9 mouse cellular contexts compared by ENCODE assay signal in the genomic region with DNA sequence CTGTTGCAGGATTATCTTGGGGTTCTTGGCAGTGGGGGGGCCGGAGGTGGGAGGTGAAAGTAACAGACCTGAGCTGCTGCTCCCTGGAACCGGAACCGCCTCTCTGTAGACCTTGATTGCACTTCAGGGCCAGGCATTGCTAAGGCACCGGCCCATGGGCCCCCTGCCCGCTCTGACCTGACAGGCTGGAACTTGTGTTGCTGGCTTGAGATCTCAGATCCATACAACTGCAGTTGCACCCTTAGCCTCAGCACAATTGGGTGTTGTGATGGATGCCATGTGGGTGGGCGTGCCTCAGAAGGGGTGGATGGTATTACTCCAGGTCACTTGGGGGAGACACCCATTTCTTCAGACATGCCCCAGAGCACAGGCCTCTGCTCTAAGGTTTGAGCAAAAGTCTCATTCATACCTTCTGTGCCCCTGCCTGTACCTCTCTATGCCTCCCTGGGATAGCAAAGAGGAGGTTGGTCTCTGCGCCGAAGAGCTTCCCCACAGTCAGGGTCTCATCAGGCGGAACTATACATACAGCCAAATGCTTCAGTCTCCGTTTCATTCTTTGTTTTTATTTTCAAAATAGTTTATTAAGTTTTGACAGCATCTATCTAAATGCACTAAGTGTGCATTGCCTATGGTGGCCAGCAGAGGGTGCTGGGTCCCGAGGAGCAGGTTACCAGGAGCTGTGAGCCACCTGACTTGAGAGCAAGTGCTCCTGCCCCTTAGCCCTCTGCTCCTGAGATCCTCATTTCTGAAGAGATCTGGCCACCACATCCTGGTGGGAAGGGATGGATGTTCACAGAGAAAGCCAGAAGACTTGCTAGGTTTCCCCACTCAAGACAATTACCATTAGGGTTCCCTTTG. TPM values are rescaled to one million over a fixed set of nuclear protein-coding genes. Genes with fewer than 3 reads are reported as not detected.
DNase-seq lines count a peak whose midpoint lies in the region; ATAC-seq and TF ChIP-seq lines count a peak whose summit lies in the region.
"Had no signal": no experiment of that assay in that cellular context is flagged by ENCODE, and none has a peak within 500 bp of the region (broad histone marks: within the 10 kb centered on the region; RNA-seq: fewer than 3 reads in every experiment).

No protein-coding gene starts in this region.

- DNase-seq in gastrocnemius, adult 18-20 months (ENCODE audit: low spot score) = peak; percentile 63
- DNase-seq in gastrocnemius, postnatal 14 days = no peak
- DNase-seq in CH12.LX (ENCODE audit: extremely low read depth) = peak; percentile 81
- peak; percentile 67 to 80 for DNase-seq in cerebellum, postnatal 25 days
- peak; percentile 67 for DNase-seq in hindbrain, embryonic 10.5 days (ENCODE audit: low spot score)
- DNase-seq in limb, embryonic 11.5 days (ENCODE audit: low spot score) = peak; percentile 67
- DNase-seq in midbrain, postnatal 0 days (ENCODE audit: low spot score) = peak; percentile 43
- DNase-seq in thymus, adult 18-20 months = peak; percentile 51 to 52

- TF ChIP-seq CTCF in CH12.LX (conservative IDR thresholded peaks at IDR 0.05 in 1 of 2, IDR thresholded peaks at IDR 0.05 in 1 of 2; ENCODE audit: low read depth in 2 of 2, low read length in 2 of 2) = peak; percentile 94 to 97
- TF ChIP-seq CTCF in midbrain, postnatal 0 days (IDR thresholded peaks at IDR 0.05) = peak; percentile 81

- H3K9me3 ChIP-seq in CH12.LX (replicated peaks; ENCODE audit: low read length) = no peaks in the 10 kb centered on the region
- H3K9me3 ChIP-seq in hindbrain, embryonic 10.5 days = no peaks in the 10 kb centered on the region
- no peaks in the 10 kb centered on the region for H3K9me3 ChIP-seq in limb, embryonic 11.5 days (ENCODE audit: control insufficient read depth, low read length)
- H3K9me3 ChIP-seq in midbrain, postnatal 0 days (ENCODE audit: low read length) = no peaks in the 10 kb centered on the region

- H3K9ac ChIP-seq in CH12.LX (ENCODE audit: insufficient read depth, low read depth) = no peak overlapping the region
- H3K9ac ChIP-seq in limb, embryonic 11.5 days (ENCODE audit: low read length) = no peak overlapping the region
- H3K9ac ChIP-seq in midbrain, postnatal 0 days (replicated peaks; ENCODE audit: low read length, poor library complexity, severe bottlenecking) = no peak overlapping the region

- in situ Hi-C loops in CH12.LX (cut with MboI; ENCODE audit: low pct_ligation_motif_present, low pct_unique_long_range_greater_than_20kb, low sequenced_read_pairs) = loop anchor here (5.0 kb wide), 1 partner anchor 48 kb away; no protein-coding TSS in a partner anchor

- H3K4me2 ChIP-seq in CH12.LX (ENCODE audit: insufficient read depth, low read depth, poor library complexity, severe bottlenecking) = no peak overlapping the region
- H3K4me2 ChIP-seq in limb, embryonic 11.5 days (ENCODE audit: low read depth, severe bottlenecking) = no peak overlapping the region
- H3K4me2 ChIP-seq in midbrain, postnatal 0 days (ENCODE audit: low read depth, low read length, poor library complexity, severe bottlenecking) = no peak overlapping the region

- ATAC-seq in limb, embryonic 11.5 days (ENCODE audit: insufficient number of reproducible peaks, low FRiP score, low TSS enrichment, low read depth) = peak; percentile 37; the same call in 1 of the 2 replicates
- peak; percentile 8; the same call in 1 of the 2 replicates for ATAC-seq in midbrain, postnatal 0 days (ENCODE audit: low FRiP score)

- peaks cover 5 to 9% of the 10 kb centered on the region in 2 experiments for H3K4me1 ChIP-seq in CH12.LX (ENCODE audit: control insufficient read depth in 1 of 2, insufficient read depth in 2 of 2)
- H3K4me1 ChIP-seq in hindbrain, embryonic 10.5 days (replicated peaks) = peaks cover 4% of the 10 kb centered on the region
- no peaks in the 10 kb centered on the region for H3K4me1 ChIP-seq in limb, embryonic 11.5 days (ENCODE audit: control insufficient read depth, insufficient read depth, low read length)
- H3K4me1 ChIP-seq in midbrain, postnatal 0 days (ENCODE audit: insufficient read depth, low read length) = no peaks in the 10 kb centered on the region

- no peak overlapping the region for H3K4me3 ChIP-seq in CH12.LX (replicated peaks in 1 of 3; ENCODE audit: low read depth in 2 of 3, low read length in 2 of 3, poor library complexity in 1 of 3)
- no peak overlapping the region for H3K4me3 ChIP-seq in hindbrain, embryonic 10.5 days
- H3K4me3 ChIP-seq in limb, embryonic 11.5 days (ENCODE audit: low read depth, low read length) = no peak overlapping the region
- H3K4me3 ChIP-seq in midbrain, postnatal 0 days (ENCODE audit: low read depth, low read length) = no peak overlapping the region

- H3K36me3 ChIP-seq in CH12.LX (replicated peaks in 1 of 2; ENCODE audit: control insufficient read depth in 1 of 2, insufficient read depth in 1 of 2, low read length in 1 of 2) = peaks cover 43 to 49% of the 10 kb centered on the region in 2 experiments
- peaks cover 52% of the 10 kb centered on the region for H3K36me3 ChIP-seq in hindbrain, embryonic 10.5 days
- H3K36me3 ChIP-seq in limb, embryonic 11.5 days (ENCODE audit: control insufficient read depth, insufficient read depth, low read length) = peaks cover 32% of the 10 kb centered on the region
- H3K36me3 ChIP-seq in midbrain, postnatal 0 days (ENCODE audit: insufficient read depth, low read length) = peaks cover 44% of the 10 kb centered on the region

- TF ChIP-seq POLR2A in CH12.LX (IDR thresholded peaks at IDR 0.05; ENCODE audit: low read depth, low read length) = peak; percentile 26; the same call in 1 of the 2 replicates

- H3K27me3 ChIP-seq in CH12.LX (replicated peaks) = peaks cover 4% of the 10 kb centered on the region
- peaks cover 8% of the 10 kb centered on the region; the same call in 1 of the 2 replicates for H3K27me3 ChIP-seq in hindbrain, embryonic 10.5 days (ENCODE audit: insufficient read depth, poor library complexity, severe bottlenecking)
- no peaks in the 10 kb centered on the region for H3K27me3 ChIP-seq in limb, embryonic 11.5 days (ENCODE audit: control insufficient read depth, insufficient read depth, low read length)
- H3K27me3 ChIP-seq in midbrain, postnatal 0 days (ENCODE audit: insufficient read depth, low read length) = no peaks in the 10 kb centered on the region

- H3K79me2 ChIP-seq in CH12.LX (replicated peaks; ENCODE audit: control insufficient read depth, extremely low read depth, insufficient read depth, poor library complexity, severe bottlenecking) = no peaks in the 10 kb centered on the region

- dilution Hi-C loops in CH12.LX (cut with MboI; ENCODE audit: extremely low pct_ligation_motif_present, extremely low pct_unique_long_range_greater_than_20kb, low sequenced_read_pairs) = no loop called here

- 60% methylated on average over 11 of the region's 11 CpGs for WGBS in hindbrain, embryonic 10.5 days
- 61% methylated on average over 11 of the region's 11 CpGs for WGBS in limb, embryonic 11.5 days
- WGBS in midbrain, postnatal 0 days = 57% methylated on average over 11 of the region's 11 CpGs

- intact Hi-C loops in gastrocnemius, postnatal 14 days (cut with DNase I; ENCODE audit: low total_unique reads) = no loop called here

- no peak overlapping the region for H3K27ac ChIP-seq in CH12.LX (ENCODE audit: insufficient read depth, low read depth)
- no peak overlapping the region for H3K27ac ChIP-seq in hindbrain, embryonic 10.5 days
- no peak overlapping the region for H3K27ac ChIP-seq in limb, embryonic 11.5 days (replicated peaks; ENCODE audit: low read depth, low read length)
- H3K27ac ChIP-seq in midbrain, postnatal 0 days (ENCODE audit: low read depth, low read length) = no peak overlapping the region

- TF ChIP-seq RAD21 in CH12.LX (IDR thresholded peaks at IDR 0.05; ENCODE audit: low read depth, low read length) = peak; percentile 62

- TF ChIP-seq EP300 in CH12.LX (IDR thresholded peaks at IDR 0.05; ENCODE audit: low read length) = no peak

RNA-seq across cellular contexts. Expression of gene H2-D1, which starts 8.1 kb away (rescaled TPM):
- 10 to 100 TPM; 36.3 to 59.0 TPM for total RNA-seq in gastrocnemius, adult 18-20 months (2021)
- 10 to 100 TPM; 34.3 to 40.7 TPM for total RNA-seq in gastrocnemius, postnatal 14 days (2021)
- total RNA-seq in CH12.LX (2012; rRNA removed) (817 and 944 TPM in 2 replicates), CH12.LX (2014; rRNA removed) (659 and 667 TPM in 2 replicates)
- 880 and 952 TPM in 2 replicates for polyA plus RNA-seq in CH12.LX (2012; ENCODE audit: insufficient read length, low read depth)
- polyA plus RNA-seq in hindbrain, embryonic 10.5 days (2016; fragmentation: Nextera tagmentation; extraction: Ambion mirVana) = 54.3 and 60.1 TPM in 2 replicates
- 15.7 and 16.3 TPM in 2 replicates for polyA plus RNA-seq in limb, embryonic 11.5 days (2014; fragmentation: Nextera tagmentation; extraction: Ambion mirVana)
- 75.4 and 78.0 TPM in 2 replicates for total RNA-seq in midbrain, postnatal 0 days (2014; rRNA removed)
- polyA plus RNA-seq in midbrain, postnatal 0 days (2015; fragmentation: Nextera tagmentation; extraction: Ambion mirVana) = 130 and 148 TPM in 2 replicates

RNA-seq across cellular contexts. Expression of gene Ddx39b, which starts 12.9 kb away (rescaled TPM):
- 10 to 100 TPM; 83.5 to 83.8 TPM for total RNA-seq in gastrocnemius, adult 18-20 months (2021)
- total RNA-seq in gastrocnemius, postnatal 14 days (2021) = 100 to 1,000 TPM in 1 of 2 experiments, 10 to 100 TPM in 1; 85.3 to 103 TPM
- total RNA-seq in CH12.LX (2012; rRNA removed) = 208 and 229 TPM in 2 replicates
- 242 and 254 TPM in 2 replicates for total RNA-seq in CH12.LX (2014; rRNA removed)
- polyA plus RNA-seq in CH12.LX (2012; ENCODE audit: insufficient read length, low read depth) = 341 and 411 TPM in 2 replicates
- polyA plus RNA-seq in hindbrain, embryonic 10.5 days (2016; fragmentation: Nextera tagmentation; extraction: Ambion mirVana) = 661 and 692 TPM in 2 replicates
- 739 and 748 TPM in 2 replicates for polyA plus RNA-seq in limb, embryonic 11.5 days (2014; fragmentation: Nextera tagmentation; extraction: Ambion mirVana)
- 261 and 288 TPM in 2 replicates for total RNA-seq in midbrain, postnatal 0 days (2014; rRNA removed)
- 320 and 329 TPM in 2 replicates for polyA plus RNA-seq in midbrain, postnatal 0 days (2015; fragmentation: Nextera tagmentation; extraction: Ambion mirVana)

RNA-seq across cellular contexts. Expression of gene Nfkbil1, which starts 18.9 kb away (rescaled TPM):
- total RNA-seq in gastrocnemius, adult 18-20 months (2021) = 1 to 10 TPM; 7.0 to 7.2 TPM
- 1 to 10 TPM; 7.6 to 7.9 TPM for total RNA-seq in gastrocnemius, postnatal 14 days (2021)
- total RNA-seq in CH12.LX (2012; rRNA removed) (16.7 and 22.0 TPM in 2 replicates), CH12.LX (2014; rRNA removed) (15.2 TPM in 2 replicates)
- 25.9 and 31.6 TPM in 2 replicates for polyA plus RNA-seq in CH12.LX (2012; ENCODE audit: insufficient read length, low read depth)
- 10.2 and 11.6 TPM in 2 replicates for polyA plus RNA-seq in hindbrain, embryonic 10.5 days (2016; fragmentation: Nextera tagmentation; extraction: Ambion mirVana)
- 4.0 and 4.6 TPM in 2 replicates for polyA plus RNA-seq in limb, embryonic 11.5 days (2014; fragmentation: Nextera tagmentation; extraction: Ambion mirVana)
- 17.0 and 18.5 TPM in 2 replicates for total RNA-seq in midbrain, postnatal 0 days (2014; rRNA removed)
- 11.2 and 12.3 TPM in 2 replicates for polyA plus RNA-seq in midbrain, postnatal 0 days (2015; fragmentation: Nextera tagmentation; extraction: Ambion mirVana)

RNA-seq across cellular contexts. Expression of gene Atp6v1g2, which starts 21.0 kb away (rescaled TPM):
- total RNA-seq in gastrocnemius, adult 18-20 months (2021) = 1 to 10 TPM; 1.1 to 1.8 TPM
- total RNA-seq in gastrocnemius, postnatal 14 days (2021) = 1 to 10 TPM; 2.3 to 2.7 TPM
- 0.76 and 0.88 TPM in 2 replicates for total RNA-seq in CH12.LX (2012; rRNA removed)
- total RNA-seq in CH12.LX (2014; rRNA removed) = 0.23 and 0.27 TPM in 2 replicates
- 1.4 and 2.0 TPM in 2 replicates for polyA plus RNA-seq in CH12.LX (2012; ENCODE audit: insufficient read length, low read depth)
- polyA plus RNA-seq in hindbrain, embryonic 10.5 days (2016; fragmentation: Nextera tagmentation; extraction: Ambion mirVana) = 7.6 and 12.9 TPM in 2 replicates
- polyA plus RNA-seq in limb, embryonic 11.5 days (2014; fragmentation: Nextera tagmentation; extraction: Ambion mirVana) = 3.9 and 5.9 TPM in 2 replicates
- total RNA-seq in midbrain, postnatal 0 days (2014; rRNA removed) = 109 and 117 TPM in 2 replicates
- 210 and 232 TPM in 2 replicates for polyA plus RNA-seq in midbrain, postnatal 0 days (2015; fragmentation: Nextera tagmentation; extraction: Ambion mirVana)

RNA-seq across cellular contexts. Expression of gene Gm16181, which starts 33.8 kb away (rescaled TPM):
- total RNA-seq in gastrocnemius, adult 18-20 months (2021) = not detected
- not detected for total RNA-seq in gastrocnemius, postnatal 14 days (2021)
- not detected in 2 replicates for total RNA-seq in CH12.LX (2012; rRNA removed)
- total RNA-seq in CH12.LX (2014; rRNA removed) = not detected in 2 replicates
- polyA plus RNA-seq in CH12.LX (2012; ENCODE audit: insufficient read length, low read depth) = not detected in 2 replicates
- polyA plus RNA-seq in hindbrain, embryonic 10.5 days (2016; fragmentation: Nextera tagmentation; extraction: Ambion mirVana) = 0.42 and 0.46 TPM in 2 replicates
- polyA plus RNA-seq in limb, embryonic 11.5 days (2014; fragmentation: Nextera tagmentation; extraction: Ambion mirVana) = not detected in 2 replicates
- not detected in 2 replicates for total RNA-seq in midbrain, postnatal 0 days (2014; rRNA removed)
- polyA plus RNA-seq in midbrain, postnatal 0 days (2015; fragmentation: Nextera tagmentation; extraction: Ambion mirVana) = 0.33 TPM in 1 of 2 replicates, not detected in the other
- total RNA-seq: layer of hippocampus, postnatal 25 days had no signal
